Comparison of ENCODE assay signal across 9 mouse cellular contexts in the genomic region with DNA sequence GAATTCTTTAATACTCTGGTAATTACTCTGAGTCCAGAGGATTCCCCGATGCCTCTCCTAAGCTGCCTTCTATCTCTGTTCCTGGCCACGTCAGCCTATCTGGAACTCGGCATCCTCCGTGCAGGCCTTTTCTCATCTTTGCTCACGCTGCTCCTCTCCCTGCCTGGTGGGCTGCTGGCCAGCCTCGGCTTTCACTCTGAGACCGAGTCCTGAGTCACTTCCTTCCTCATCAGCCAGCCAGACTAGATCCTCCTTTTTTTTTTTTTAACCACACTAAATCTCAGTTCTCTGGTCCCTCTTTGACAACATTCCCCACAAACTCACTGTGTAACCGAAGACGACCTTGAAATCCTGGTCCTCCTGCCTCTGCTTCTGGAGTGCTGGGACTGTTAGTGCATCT. TPM values are rescaled to one million over a fixed set of nuclear protein-coding genes. Genes with fewer than 3 reads are reported as not detected.
DNase-seq lines count a peak whose midpoint lies in the region; ATAC-seq lines count a peak whose summit lies in the region.
"Had no signal": no experiment of that assay in that cellular context is flagged by ENCODE, and none has a peak within 500 bp of the region (broad histone marks: within the 10 kb centered on the region; RNA-seq: fewer than 3 reads in every experiment).

No protein-coding gene starts in this region.

- H3K36me3 ChIP-seq in midbrain, embryonic 13.5 days, result peaks cover 11% of the 10 kb centered on the region; the same call in 1 of the 2 replicates

- 89% methylated on average over 9 of the region's 9 CpGs for WGBS in midbrain, embryonic 13.5 days

- no peak for ATAC-seq in midbrain, embryonic 13.5 days

- DNase-seq in adrenal gland, adult (ENCODE audit: inconsistent age in 2 of 2, low spot score in 1 of 2), result peak; percentile 67 to 77
- DNase-seq in adrenal gland, adult 18-20 months (ENCODE audit: low spot score in 2 of 2), result no peak
- peak; percentile 80 for DNase-seq in urinary bladder, postnatal 14 days (ENCODE audit: low spot score)
- no peak for DNase-seq in urinary bladder, adult 2 months (ENCODE audit: low spot score)
- DNase-seq in kidney, postnatal 25 days, result peak; percentile 62 to 78
- peak; percentile 65 to 77 for DNase-seq in urinary bladder, postnatal 4 days (ENCODE audit: low spot score in 2 of 2)
- no peak for DNase-seq in testis, postnatal 14 days (ENCODE audit: low spot score)

- no peak overlapping the region for H3K27ac ChIP-seq in midbrain, embryonic 13.5 days
- H3K27ac ChIP-seq: limb, embryonic 13.5 days had no signal

- no peak overlapping the region for H3K4me2 ChIP-seq in midbrain, embryonic 13.5 days (replicated peaks)
- H3K4me2 ChIP-seq: limb, embryonic 13.5 days had no signal

- no peaks in the 10 kb centered on the region for H3K27me3 ChIP-seq in midbrain, embryonic 13.5 days
- H3K27me3 ChIP-seq: limb, embryonic 13.5 days had no signal

- no peak overlapping the region for H3K4me3 ChIP-seq in midbrain, embryonic 13.5 days (replicated peaks)
- H3K4me3 ChIP-seq: limb, embryonic 13.5 days had no signal

- H3K9ac ChIP-seq in midbrain, embryonic 13.5 days (replicated peaks), result no peak overlapping the region
- H3K9ac ChIP-seq: limb, embryonic 13.5 days had no signal

- peaks cover 11% of the 10 kb centered on the region for H3K4me1 ChIP-seq in midbrain, embryonic 13.5 days (replicated peaks)

- H3K9me3 ChIP-seq in midbrain, embryonic 13.5 days, result no peaks in the 10 kb centered on the region
- H3K9me3 ChIP-seq: limb, embryonic 13.5 days had no signal

RNA-seq across cellular contexts. Expression of gene E2f2, which starts 13.2 kb away (rescaled TPM):
- 1 to 10 TPM; 1.9 to 3.2 TPM for total RNA-seq in adrenal gland, adult 18-20 months (2021)
- 0.50 TPM in 2 replicates for polyA plus RNA-seq in urinary bladder, adult 2 months (2012; rRNA removed)
- 3.8 and 4.0 TPM in 2 replicates for polyA plus RNA-seq in midbrain, embryonic 13.5 days (2015; fragmentation: Nextera tagmentation; extraction: Ambion mirVana)

RNA-seq across cellular contexts. Expression of gene Asap3, which starts 20.8 kb away (rescaled TPM):
- 1 to 10 TPM; 1.6 to 2.8 TPM for total RNA-seq in adrenal gland, adult 18-20 months (2021)
- 11.7 and 11.8 TPM in 2 replicates for polyA plus RNA-seq in urinary bladder, adult 2 months (2012; rRNA removed)
- 3.9 and 4.5 TPM in 2 replicates for polyA plus RNA-seq in midbrain, embryonic 13.5 days (2015; fragmentation: Nextera tagmentation; extraction: Ambion mirVana)

RNA-seq across cellular contexts. Expression of gene Id3, which starts 42.1 kb away (rescaled TPM):
- total RNA-seq in adrenal gland, adult 18-20 months (2021), result 10 to 100 TPM; 47.4 to 77.7 TPM
- polyA plus RNA-seq in urinary bladder, adult 2 months (2012; rRNA removed), result 272 and 386 TPM in 2 replicates
- polyA plus RNA-seq in midbrain, embryonic 13.5 days (2015; fragmentation: Nextera tagmentation; extraction: Ambion mirVana), result 175 and 214 TPM in 2 replicates

Comparison
In these comparisons a context has a peak if more than half of its experiments do, and no peak if none do; other contexts are left out.
1. DNase-seq: peak in adrenal gland, adult (2 of 2), urinary bladder, postnatal 14 days (single experiment), kidney, postnatal 25 days (2 of 2) and urinary bladder, postnatal 4 days (2 of 2); none in adrenal gland, adult 18-20 months (0 of 2), urinary bladder, adult 2 months (single experiment) and testis, postnatal 14 days (single experiment).